Mouse (Mus musculus) kidney, adult 10 weeks (tissue): Measurements from ENCODE around the gene Mki67. TPM values are rescaled to one million over a fixed set of nuclear protein-coding genes. Genes with fewer than 3 reads are reported as not detected.

Experiments used
- polyA plus RNA-seq: library from polyadenylated mRNA; stranded (reverse); fragments of 350-450 nt; fragmentation: Illumina TruSeq; extraction: RNeasy Lipid Tissue Mini Kit (QIAGEN cat#74804); gene quantifications from one replicate; pipeline ENCODE4 v1.2.3, GENCODE M21; 2014; ENCODE audit warnings: low read depth, low replicate concordance

Mki67 gene
- polyA plus RNA-seq = 0.65 TPM

DNA sequence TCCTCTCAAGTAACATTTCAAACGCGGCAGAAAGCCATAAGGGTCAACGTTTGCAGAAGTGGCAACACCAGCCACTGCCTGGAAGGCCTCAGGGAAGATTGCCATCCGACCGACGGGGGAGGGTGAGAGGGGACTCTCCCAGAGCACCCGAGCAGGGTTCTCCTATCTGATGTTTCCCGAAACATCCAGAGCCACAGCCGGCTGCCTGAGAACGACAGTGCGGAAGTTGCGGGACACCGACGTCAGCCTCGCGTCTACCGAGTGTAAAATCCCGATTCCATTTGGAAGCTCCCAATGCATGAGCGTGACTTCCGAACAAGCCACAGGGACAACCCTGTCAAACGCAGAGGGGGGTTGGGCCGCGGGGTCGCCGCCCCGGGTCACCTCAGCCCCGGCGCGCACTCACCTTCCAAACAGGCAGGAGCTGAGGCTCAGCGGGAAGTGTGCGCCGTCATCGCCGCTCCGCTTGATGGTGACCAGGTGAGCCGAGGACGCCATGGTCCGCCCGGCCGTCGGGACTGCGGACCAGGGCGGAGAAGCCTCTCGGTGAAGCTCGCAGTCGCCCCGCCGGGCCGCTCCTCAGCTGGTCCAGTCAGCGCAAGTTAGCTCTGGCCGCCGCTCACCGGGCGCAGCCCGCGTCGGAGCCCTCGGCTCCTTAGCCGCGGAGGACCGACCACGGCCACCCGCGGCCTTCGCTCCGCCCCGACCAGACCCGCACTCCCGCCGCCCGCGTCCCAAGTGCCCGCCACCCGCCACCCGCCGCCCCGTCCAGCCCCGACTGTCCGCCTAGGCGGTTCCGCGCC, at the start of gene Mki67:
Gene Mki67 (minus strand): TSS at position 720 of the 803 bp plus-strand sequence.

Other genes starting within 250 kb of the Mki67 start
- 100 TPM for gene Clrn3, start 187.7 kb downstream of the Mki67 start, polyA plus RNA-seq
- gene Ptpre, start 178.9 kb downstream of the Mki67 start, polyA plus RNA-seq = 1.5 TPM